9 mouse cellular contexts compared by ENCODE assay signal in the genomic region with DNA sequence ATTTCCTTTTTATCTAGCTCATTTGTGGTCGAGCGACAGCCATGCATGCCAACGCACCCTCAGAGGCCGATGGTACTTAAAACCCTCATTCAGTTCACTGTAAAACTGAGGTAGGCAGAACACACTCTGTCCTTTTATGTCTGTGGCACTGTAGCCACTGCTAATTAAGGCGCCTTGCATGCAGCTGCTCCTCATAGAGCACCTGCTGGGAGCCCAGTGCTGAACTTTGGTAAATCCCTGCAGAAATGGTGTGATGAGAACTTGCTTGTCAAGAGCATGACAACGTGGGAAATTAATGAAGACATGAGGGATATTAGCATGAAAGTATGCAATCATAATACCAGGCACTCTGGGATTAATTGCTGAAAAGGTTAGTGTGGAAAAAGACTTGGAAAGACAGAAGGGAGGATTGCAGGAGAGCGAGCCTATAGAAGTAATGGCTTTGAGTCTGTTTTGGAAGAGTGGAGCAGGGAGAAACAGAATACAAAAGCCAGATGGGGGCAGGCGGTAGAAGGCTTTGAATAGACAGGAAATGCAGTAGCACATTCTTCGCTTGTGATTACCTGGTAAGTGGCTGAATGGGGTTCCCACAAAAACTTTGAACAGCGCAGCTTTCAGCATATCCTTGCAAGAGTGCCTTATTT. TPM values are rescaled to one million over a fixed set of nuclear protein-coding genes. Genes with fewer than 3 reads are reported as not detected.
A peak's percentile ranks its signal among the peaks of the same experiment; 100 is the strongest.
DNase-seq lines count a peak whose midpoint lies in the region; ATAC-seq and TF ChIP-seq lines count a peak whose summit lies in the region.
"Had no signal": no experiment of that assay in that cellular context is flagged by ENCODE, and none has a peak within 500 bp of the region (broad histone marks: within the 10 kb centered on the region; RNA-seq: fewer than 3 reads in every experiment).

No protein-coding gene starts in this region.

- no peaks in the 10 kb centered on the region for H3K9me3 ChIP-seq in ES-E14 (ENCODE audit: control insufficient read depth, insufficient read depth, low read depth, low read length)
- H3K9me3 ChIP-seq in forebrain, embryonic 16.5 days (ENCODE audit: control insufficient read depth, low read length): no peaks in the 10 kb centered on the region
- H3K9me3 ChIP-seq: heart, embryonic 15.5 days had no signal

- in situ Hi-C loops in ES-E14 (cut with MboI; ENCODE audit: low sequenced_read_pairs in 2 of 2, unreplicated experiment in 2 of 2): no loop called here

- DNase-seq in ES-E14 (ENCODE audit: low read depth, low spot score) (peak; percentile 31), ZHBTc4 (ENCODE audit: low read depth, low spot score) (peak; percentile 54)
- peak; percentile 24 for DNase-seq in mesoderm, embryonic 11.5 days (ENCODE audit: low read depth, low spot score)
- DNase-seq in gastrocnemius, adult 2 months: no peak
- DNase-seq in spleen, postnatal 36 days (ENCODE audit: low spot score in 2 of 2): no peak
- DNase-seq in lung, postnatal 25 days (ENCODE audit: low spot score): no peak
- DNase-seq: kidney, adult 9 months had no signal

- no peak overlapping the region for H3K27ac ChIP-seq in ES-E14 (ENCODE audit: insufficient read depth, low read depth, low read length, poor library complexity, severe bottlenecking)
- peak overlapping the region; percentile 6; the same call in 1 of the 2 replicates for H3K27ac ChIP-seq in forebrain, embryonic 16.5 days (ENCODE audit: low read length)
- H3K27ac ChIP-seq in gastrocnemius, adult 2 months: no peak overlapping the region
- H3K27ac ChIP-seq: heart, embryonic 15.5 days had no signal

- intact Hi-C loops in gastrocnemius, adult 2 months (cut with DNase I): no loop called here

- no peaks in the 10 kb centered on the region for H3K36me3 ChIP-seq in ES-E14 (ENCODE audit: control insufficient read depth, insufficient read depth, low read length, poor library complexity, severe bottlenecking)
- H3K36me3 ChIP-seq in forebrain, embryonic 16.5 days (ENCODE audit: control insufficient read depth, insufficient read depth): no peaks in the 10 kb centered on the region
- H3K36me3 ChIP-seq: heart, embryonic 15.5 days had no signal

- TF ChIP-seq CTCF in gastrocnemius, adult 2 months (IDR thresholded peaks at IDR 0.05): no peak

- H3K4me1 ChIP-seq in ES-E14 (ENCODE audit: control insufficient read depth in 2 of 2, insufficient read depth in 2 of 2, low read length in 2 of 2, poor library complexity in 1 of 2): peaks cover 4 to 6% of the 10 kb centered on the region in 2 experiments; a peak in 2 of 4 replicates
- peaks cover 11% of the 10 kb centered on the region for H3K4me1 ChIP-seq in forebrain, embryonic 16.5 days (replicated peaks; ENCODE audit: control insufficient read depth, insufficient read depth, low read length)
- H3K4me1 ChIP-seq: heart, embryonic 15.5 days had no signal

- H3K4me3 ChIP-seq in ES-E14 (ENCODE audit: insufficient read depth in 1 of 2, low read depth in 1 of 2, low read length in 2 of 2, poor library complexity in 1 of 2, severe bottlenecking in 1 of 2): no peak overlapping the region
- H3K4me3 ChIP-seq in forebrain, embryonic 16.5 days (replicated peaks; ENCODE audit: low read length): no peak overlapping the region
- no peak overlapping the region for H3K4me3 ChIP-seq in gastrocnemius, adult 2 months
- H3K4me3 ChIP-seq: heart, embryonic 15.5 days had no signal

- peak; percentile 79 for ATAC-seq in forebrain, embryonic 16.5 days

- peak overlapping the region; percentile 1; the same call in 1 of the 2 replicates for H3K4me2 ChIP-seq in forebrain, embryonic 16.5 days (ENCODE audit: low read length)
- H3K4me2 ChIP-seq: heart, embryonic 15.5 days had no signal

- under 1% methylated on average over 10 of the region's 10 CpGs for WGBS in forebrain, embryonic 16.5 days

- H3K9ac ChIP-seq in ES-E14 (ENCODE audit: insufficient read depth, low read depth, low read length, poor library complexity, severe bottlenecking): no peak overlapping the region
- H3K9ac ChIP-seq in forebrain, embryonic 16.5 days (replicated peaks; ENCODE audit: low read depth, low read length): no peak overlapping the region
- H3K9ac ChIP-seq: heart, embryonic 15.5 days had no signal

- H3K27me3 ChIP-seq in forebrain, embryonic 16.5 days (replicated peaks; ENCODE audit: control insufficient read depth, insufficient read depth, low read length): no peaks in the 10 kb centered on the region
- H3K27me3 ChIP-seq: heart, embryonic 15.5 days had no signal

TF ChIP-seq in ES-E14, 5 proteins besides CTCF, POLR2A, EP300 and RAD21:
- TF ChIP-seq ZC3H11A (IDR thresholded peaks at IDR 0.05; ENCODE audit: borderline replicate concordance, low read depth, low read length) (no peak), MAFK (IDR thresholded peaks at IDR 0.05; ENCODE audit: insufficient read depth, low read depth, low read length) (no peak), ZNF384 (IDR thresholded peaks at IDR 0.05; ENCODE audit: low read depth, low read length) (no peak), CHD2 (IDR thresholded peaks at IDR 0.05; ENCODE audit: low read depth, low read length) (no peak)

RNA-seq across cellular contexts. Expression of a gene that starts 39.4 kb away (rescaled TPM):
- total RNA-seq in ES-E14 (2012; rRNA removed): 14.8 and 17.0 TPM in 2 replicates
- polyA plus RNA-seq in forebrain, embryonic 16.5 days (2015; fragmentation: Nextera tagmentation; extraction: Ambion mirVana): 10.5 and 13.2 TPM in 2 replicates
- total RNA-seq in gastrocnemius, adult 2 months (2021): 10 to 100 TPM in 1 of 2 experiments, 1 to 10 TPM in 1; 9.2 to 16.4 TPM

Comparison
In these comparisons a context has a peak if more than half of its experiments do, and no peak if none do; other contexts are left out.
1. DNase-seq: peak in ES-E14 (single experiment), ZHBTc4 (single experiment) and mesoderm, embryonic 11.5 days (single experiment); none in gastrocnemius, adult 2 months (single experiment), spleen, postnatal 36 days (0 of 2) and lung, postnatal 25 days (single experiment).